Mouse (Mus musculus): Measurements from ENCODE around the gene Synj1. TPM values are rescaled to one million over a fixed set of nuclear protein-coding genes. Genes with fewer than 3 reads are reported as not detected.

Gene Synj1
- 7.1 and 11.3 TPM in 2 replicates for polyA plus RNA-seq (2012; rRNA removed)

GRCm38 (mm10) chr16:91011021-91011683 lies at the start of gene Synj1:
TSS of gene Synj1 (minus strand) at chr16:91011308.

GRCm38 (mm10) chr16:91044270-91045182 lies 33.4 kb upstream of the Synj1 start, which contains the start of gene Paxbp1:
TSS of gene Paxbp1 (minus strand) at chr16:91044543.

GRCm38 (mm10) chr16:90934687-90935328 lies 76.3 kb downstream of the Synj1 start, which contains the start of gene Cfap298:
TSS of gene Cfap298 (minus strand) at chr16:90935114.

Other genes starting within 250 kb of the Synj1 start
- 1.4 TPM in 2 replicates for gene Urb1, start 200.9 kb downstream of the Synj1 start, polyA plus RNA-seq (2012; rRNA removed)
- gene Eva1c, start 184.6 kb downstream of the Synj1 start, polyA plus RNA-seq (2012; rRNA removed): 2.4 and 3.8 TPM in 2 replicates
- gene Cfap298, start 76.2 kb downstream of the Synj1 start, polyA plus RNA-seq (2012; rRNA removed): 20.7 and 33.1 TPM in 2 replicates
- 1.8 and 2.2 TPM in 2 replicates for gene Paxbp1, start 33.2 kb upstream of the Synj1 start, polyA plus RNA-seq (2012; rRNA removed)
- gene 4932438H23Rik, start 83.8 kb upstream of the Synj1 start, polyA plus RNA-seq (2012; rRNA removed): 0.24 and 0.68 TPM in 2 replicates
- not detected in 2 replicates for gene Olig2, start 214.1 kb upstream of the Synj1 start, polyA plus RNA-seq (2012; rRNA removed)

Measured in stomach, adult 2 months (tissue).